8 mouse cellular contexts compared by ENCODE assay signal in genomic region chr5:148451811-148452210, GRCm38 (mm10). TPM values are rescaled to one million over a fixed set of nuclear protein-coding genes. Genes with fewer than 3 reads are reported as not detected.
DNase-seq lines count a peak whose midpoint lies in the region; ATAC-seq and TF ChIP-seq lines count a peak whose summit lies in the region.
"Had no signal": no experiment of that assay in that cellular context is flagged by ENCODE, and none has a peak within 500 bp of the region (broad histone marks: within the 10 kb centered on the region; RNA-seq: fewer than 3 reads in every experiment).

No protein-coding gene starts in this region.

- peak; percentile 40 for DNase-seq in midbrain, embryonic 10.5 days (ENCODE audit: low spot score)
- peak; percentile 71 for DNase-seq in R1 (ENCODE audit: low read depth, low spot score)
- DNase-seq in cerebellum, adult 2 months, result peak; percentile 55 to 62
- peak; percentile 63 to 80 for DNase-seq in heart, postnatal 36 days
- peak; percentile 42 to 45 for DNase-seq in lung, adult 18-20 months
- DNase-seq in skeletal muscle tissue, adult 2 months (ENCODE audit: low read depth, low spot score), result peak; percentile 14

- H3K27me3 ChIP-seq in midbrain, embryonic 10.5 days (ENCODE audit: low read depth, poor library complexity, severe bottlenecking), result no peaks in the 10 kb centered on the region
- no peaks in the 10 kb centered on the region for H3K27me3 ChIP-seq in midbrain, embryonic 15.5 days (replicated peaks)
- H3K27me3 ChIP-seq in cerebellum, adult 2 months (ENCODE audit: control insufficient read depth, insufficient read depth, low read length), result no peaks in the 10 kb centered on the region
- H3K27me3 ChIP-seq: hindbrain, embryonic 15.5 days had no signal

- 45% methylated on average over 7 of the region's 7 CpGs for WGBS in midbrain, embryonic 10.5 days
- WGBS in midbrain, embryonic 15.5 days, result 45% methylated on average over 7 of the region's 7 CpGs
- 27% methylated on average over 7 of the region's 7 CpGs for WGBS in cerebellum, adult 2 months

- H3K4me3 ChIP-seq in midbrain, embryonic 10.5 days, result no peak overlapping the region
- H3K4me3 ChIP-seq in midbrain, embryonic 15.5 days, result no peak overlapping the region
- no peak overlapping the region for H3K4me3 ChIP-seq in cerebellum, adult 2 months (replicated peaks; ENCODE audit: insufficient read depth, low read depth, low read length)
- H3K4me3 ChIP-seq: hindbrain, embryonic 15.5 days had no signal

- H3K4me2 ChIP-seq in midbrain, embryonic 15.5 days, result no peak overlapping the region

- TF ChIP-seq CTCF in cerebellum, adult 2 months (IDR thresholded peaks at IDR 0.05; ENCODE audit: borderline replicate concordance, insufficient read depth, low read depth, low read length), result peak; percentile 77

- H3K9ac ChIP-seq in midbrain, embryonic 15.5 days, result no peak overlapping the region
- H3K9ac ChIP-seq: hindbrain, embryonic 15.5 days had no signal

- 0 out of 2 replicates have a peak, but pooled peaks cover 6% of the 10 kb centered on the region for H3K4me1 ChIP-seq in midbrain, embryonic 10.5 days
- H3K4me1 ChIP-seq in midbrain, embryonic 15.5 days, result 0 out of 2 replicates have a peak, but pooled peaks cover 3% of the 10 kb centered on the region
- H3K4me1 ChIP-seq in cerebellum, adult 2 months (ENCODE audit: control insufficient read depth, insufficient read depth, low read length), result peaks cover 3% of the 10 kb centered on the region

- H3K27ac ChIP-seq in midbrain, embryonic 10.5 days (replicated peaks), result no peak overlapping the region
- H3K27ac ChIP-seq in midbrain, embryonic 15.5 days, result no peak overlapping the region
- no peak overlapping the region for H3K27ac ChIP-seq in cerebellum, adult 2 months (ENCODE audit: insufficient read depth, low read length)

- no peak for TF ChIP-seq POLR2A in cerebellum, adult 2 months (IDR thresholded peaks at IDR 0.05; ENCODE audit: borderline replicate concordance, insufficient read depth, low read length)

- ATAC-seq in midbrain, embryonic 15.5 days (replicated peaks), result no peak

- H3K36me3 ChIP-seq in midbrain, embryonic 10.5 days, result no peaks in the 10 kb centered on the region
- no peaks in the 10 kb centered on the region for H3K36me3 ChIP-seq in midbrain, embryonic 15.5 days (replicated peaks)
- H3K36me3 ChIP-seq: hindbrain, embryonic 15.5 days had no signal

- intact Hi-C loops in heart, postnatal 36 days (cut with DNase I), result loop anchor here (1.0 kb wide), 3 partner anchors 120 to 341 kb away; no protein-coding TSS in a partner anchor

- no peaks in the 10 kb centered on the region for H3K9me3 ChIP-seq in midbrain, embryonic 10.5 days (replicated peaks)
- no peaks in the 10 kb centered on the region for H3K9me3 ChIP-seq in midbrain, embryonic 15.5 days
- H3K9me3 ChIP-seq: hindbrain, embryonic 15.5 days had no signal

RNA-seq across cellular contexts. Expression of gene Slc7a1, which starts 52.1 kb away (rescaled TPM):
- 12.8 and 15.1 TPM in 2 replicates for polyA plus RNA-seq in midbrain, embryonic 10.5 days (2016; fragmentation: Nextera tagmentation; extraction: Ambion mirVana)
- polyA plus RNA-seq in midbrain, embryonic 15.5 days (2015; fragmentation: Nextera tagmentation; extraction: Ambion mirVana), result 45.2 and 46.4 TPM in 2 replicates
- polyA plus RNA-seq in cerebellum, adult 2 months (2012; rRNA removed), result 10.5 and 10.7 TPM in 2 replicates
- total RNA-seq in heart, postnatal 36 days (2021), result 10 to 100 TPM in 1 of 2 experiments, 1 to 10 TPM in 1; 9.3 to 20.3 TPM

Comparison
In these comparisons a context has a peak if more than half of its experiments do, and no peak if none do; other contexts are left out.
1. DNase-seq: peak in every context shown above with its lines; median percentile 72 in heart, postnatal 36 days; 71 in R1; 58 in cerebellum, adult 2 months; 44 in lung, adult 18-20 months; 40 in midbrain, embryonic 10.5 days; 14 in skeletal muscle tissue, adult 2 months.